ENCODE assay signal across 8 mouse cellular contexts in genomic region chr12:44176331-44177037, GRCm38 (mm10). TPM values are rescaled to one million over a fixed set of nuclear protein-coding genes. Genes with fewer than 3 reads are reported as not detected.
DNase-seq lines count a peak whose midpoint lies in the region; ATAC-seq lines count a peak whose summit lies in the region.

No protein-coding gene starts in this region.

- no peak overlapping the region for H3K27ac ChIP-seq in intestine, embryonic 14.5 days (ENCODE audit: low read depth)
- H3K27ac ChIP-seq in intestine, embryonic 15.5 days = no peak overlapping the region
- H3K27ac ChIP-seq in embryonic facial prominence, embryonic 10.5 days (replicated peaks) = peak overlapping the region; percentile 1; the same call in 1 of the 2 replicates
- H3K27ac ChIP-seq in hindbrain, embryonic 15.5 days (replicated peaks) = peak overlapping the region; percentile 2; the same call in 1 of the 2 replicates
- H3K27ac ChIP-seq in midbrain, embryonic 12.5 days (replicated peaks) = peak overlapping the region; percentile 40; the same call in 1 of the 2 replicates

- ATAC-seq in intestine, embryonic 14.5 days (replicated peaks; ENCODE audit: low FRiP score, low TSS enrichment, low read depth) = no peak
- ATAC-seq in intestine, embryonic 15.5 days = no peak
- peak; percentile 16; the same call in 1 of the 2 replicates for ATAC-seq in hindbrain, embryonic 15.5 days (ENCODE audit: low FRiP score, low read depth)
- no peak for ATAC-seq in midbrain, embryonic 12.5 days (ENCODE audit: low FRiP score, low read depth)

- H3K9me3 ChIP-seq in intestine, embryonic 14.5 days (ENCODE audit: control insufficient read depth, low read length) = no peaks in the 10 kb centered on the region
- no peaks in the 10 kb centered on the region for H3K9me3 ChIP-seq in intestine, embryonic 15.5 days
- no peaks in the 10 kb centered on the region for H3K9me3 ChIP-seq in embryonic facial prominence, embryonic 10.5 days
- H3K9me3 ChIP-seq in hindbrain, embryonic 15.5 days = no peaks in the 10 kb centered on the region
- no peaks in the 10 kb centered on the region for H3K9me3 ChIP-seq in midbrain, embryonic 12.5 days

- WGBS in intestine, embryonic 14.5 days = 25% methylated on average over 10 of the region's 10 CpGs
- WGBS in intestine, embryonic 15.5 days = 31% methylated on average over 10 of the region's 10 CpGs
- WGBS in embryonic facial prominence, embryonic 10.5 days = 64% methylated on average over 10 of the region's 10 CpGs
- 30% methylated on average over 10 of the region's 10 CpGs for WGBS in hindbrain, embryonic 15.5 days
- WGBS in midbrain, embryonic 12.5 days = 51% methylated on average over 10 of the region's 10 CpGs

- H3K27me3 ChIP-seq in intestine, embryonic 14.5 days (replicated peaks; ENCODE audit: control insufficient read depth, insufficient read depth, low read length) = no peaks in the 10 kb centered on the region
- no peaks in the 10 kb centered on the region for H3K27me3 ChIP-seq in intestine, embryonic 15.5 days (replicated peaks)
- no peaks in the 10 kb centered on the region for H3K27me3 ChIP-seq in embryonic facial prominence, embryonic 10.5 days (replicated peaks; ENCODE audit: low read depth, poor library complexity, severe bottlenecking)
- no peaks in the 10 kb centered on the region for H3K27me3 ChIP-seq in hindbrain, embryonic 15.5 days
- no peaks in the 10 kb centered on the region for H3K27me3 ChIP-seq in midbrain, embryonic 12.5 days

- no peak overlapping the region for H3K9ac ChIP-seq in intestine, embryonic 14.5 days (ENCODE audit: low read length)
- H3K9ac ChIP-seq in intestine, embryonic 15.5 days = no peak overlapping the region
- H3K9ac ChIP-seq in hindbrain, embryonic 15.5 days = peak overlapping the region; percentile 10; the same call in 1 of the 2 replicates
- H3K9ac ChIP-seq in midbrain, embryonic 12.5 days (replicated peaks) = no peak overlapping the region

- no peaks in the 10 kb centered on the region for H3K36me3 ChIP-seq in intestine, embryonic 14.5 days (ENCODE audit: control insufficient read depth, insufficient read depth, low read length)
- no peaks in the 10 kb centered on the region for H3K36me3 ChIP-seq in intestine, embryonic 15.5 days
- H3K36me3 ChIP-seq in embryonic facial prominence, embryonic 10.5 days (replicated peaks) = no peaks in the 10 kb centered on the region
- no peaks in the 10 kb centered on the region for H3K36me3 ChIP-seq in hindbrain, embryonic 15.5 days
- H3K36me3 ChIP-seq in midbrain, embryonic 12.5 days = no peaks in the 10 kb centered on the region

- peak overlapping the region; percentile 15; the same call in 1 of the 2 replicates for H3K4me2 ChIP-seq in intestine, embryonic 14.5 days (ENCODE audit: low read length)
- no peak overlapping the region for H3K4me2 ChIP-seq in intestine, embryonic 15.5 days (replicated peaks)
- H3K4me2 ChIP-seq in hindbrain, embryonic 15.5 days = peak overlapping the region; percentile 38
- peak overlapping the region; percentile 4; the same call in 1 of the 2 replicates for H3K4me2 ChIP-seq in midbrain, embryonic 12.5 days (replicated peaks)

- no peak for DNase-seq in intestine, embryonic 14.5 days (ENCODE audit: low spot score)
- peak; percentile 14 for DNase-seq in embryonic facial prominence, embryonic 10.5 days (ENCODE audit: low spot score)
- DNase-seq in T-cell, adult 2 months (ENCODE audit: low spot score) = no peak
- no peak for DNase-seq in adipocyte (ENCODE audit: low spot score)
- no peak for DNase-seq in left cerebral cortex, adult 8-10 months (ENCODE audit: low spot score in 2 of 2)

- H3K4me3 ChIP-seq in intestine, embryonic 14.5 days (ENCODE audit: low read depth, low read length) = no peak overlapping the region
- H3K4me3 ChIP-seq in intestine, embryonic 15.5 days (replicated peaks) = no peak overlapping the region
- no peak overlapping the region for H3K4me3 ChIP-seq in embryonic facial prominence, embryonic 10.5 days
- H3K4me3 ChIP-seq in hindbrain, embryonic 15.5 days = no peak overlapping the region
- no peak overlapping the region for H3K4me3 ChIP-seq in midbrain, embryonic 12.5 days

- peaks cover 5% of the 10 kb centered on the region; the same call in 1 of the 2 replicates for H3K4me1 ChIP-seq in intestine, embryonic 14.5 days (replicated peaks; ENCODE audit: control insufficient read depth, insufficient read depth, low read length)
- no peaks in the 10 kb centered on the region for H3K4me1 ChIP-seq in intestine, embryonic 15.5 days (replicated peaks)
- H3K4me1 ChIP-seq in embryonic facial prominence, embryonic 10.5 days = peaks cover 5% of the 10 kb centered on the region
- peaks cover 14% of the 10 kb centered on the region for H3K4me1 ChIP-seq in hindbrain, embryonic 15.5 days (replicated peaks)
- H3K4me1 ChIP-seq in midbrain, embryonic 12.5 days = 0 out of 2 replicates have a peak, but pooled peaks cover 8% of the 10 kb centered on the region

RNA-seq across cellular contexts. Expression of gene Dnajb9, which starts 33.6 kb away (rescaled TPM):
- polyA plus RNA-seq in intestine, embryonic 14.5 days (2014; fragmentation: Nextera tagmentation; extraction: Ambion mirVana) = 18.8 and 19.0 TPM in 2 replicates
- polyA plus RNA-seq in intestine, embryonic 15.5 days (2015; fragmentation: Nextera tagmentation; extraction: Ambion mirVana) = 25.0 and 28.3 TPM in 2 replicates
- 16.0 and 16.8 TPM in 2 replicates for polyA plus RNA-seq in embryonic facial prominence, embryonic 10.5 days (2016; fragmentation: Nextera tagmentation; extraction: Ambion mirVana)
- 32.3 and 32.8 TPM in 2 replicates for polyA plus RNA-seq in hindbrain, embryonic 15.5 days (2015; fragmentation: Nextera tagmentation; extraction: Ambion mirVana)
- polyA plus RNA-seq in midbrain, embryonic 12.5 days (2016; fragmentation: Nextera tagmentation; extraction: Ambion mirVana) = 26.2 and 27.2 TPM in 2 replicates
- total RNA-seq in left cerebral cortex, adult 8-10 months (2022) = 10 to 100 TPM; 40.5 to 43.0 (median 41.6) TPM

RNA-seq across cellular contexts. Expression of gene Pnpla8, which starts 44.7 kb away (rescaled TPM):
- 46.4 and 48.2 TPM in 2 replicates for polyA plus RNA-seq in intestine, embryonic 14.5 days (2014; fragmentation: Nextera tagmentation; extraction: Ambion mirVana)
- polyA plus RNA-seq in intestine, embryonic 15.5 days (2015; fragmentation: Nextera tagmentation; extraction: Ambion mirVana) = 53.8 and 57.5 TPM in 2 replicates
- 46.4 and 47.0 TPM in 2 replicates for polyA plus RNA-seq in embryonic facial prominence, embryonic 10.5 days (2016; fragmentation: Nextera tagmentation; extraction: Ambion mirVana)
- polyA plus RNA-seq in hindbrain, embryonic 15.5 days (2015; fragmentation: Nextera tagmentation; extraction: Ambion mirVana) = 125 and 126 TPM in 2 replicates
- polyA plus RNA-seq in midbrain, embryonic 12.5 days (2016; fragmentation: Nextera tagmentation; extraction: Ambion mirVana) = 96.3 and 103 TPM in 2 replicates
- total RNA-seq in left cerebral cortex, adult 8-10 months (2022) = 100 to 1,000 TPM; 122 to 140 (median 130) TPM

Comparison
In these comparisons a context has a peak if more than half of its experiments do, and no peak if none do; other contexts are left out.
1. H3K27ac ChIP-seq: peak in embryonic facial prominence, embryonic 10.5 days (single experiment), hindbrain, embryonic 15.5 days (single experiment) and midbrain, embryonic 12.5 days (single experiment); none in intestine, embryonic 14.5 days (single experiment) and intestine, embryonic 15.5 days (single experiment).